Mouse (Mus musculus): Measurements from ENCODE around the gene D11Wsu47e.

- TF ChIP-seq CTCF (IDR thresholded peaks at IDR 0.05; ENCODE audit: low read depth, low read length) (no peak), POLR2AphosphoS5 (IDR thresholded peaks at IDR 0.05; ENCODE audit: insufficient replicate concordance, low read depth, low read length) (no peak), GATA1 (IDR thresholded peaks at IDR 0.05; ENCODE audit: borderline replicate concordance, low read length) (no peak)
These were observed 15.4 kb downstream of the D11Wsu47e start for GRCm38 (mm10) chr11:113699643-113700042.
